Mouse (Mus musculus): Measurements from ENCODE around the gene Nutm1.

GRCm38 (mm10) chr2:112266242-112266592 is 7.1 kb upstream of the Nutm1 start, which contains the start of gene Gm21985:
- TF ChIP-seq CTCF (IDR thresholded peaks at IDR 0.05; ENCODE audit: low read depth, low read length) (no peak), EP300 (IDR thresholded peaks at IDR 0.05; ENCODE audit: insufficient read depth, low read depth, low read length) (no peak), POLR2A (IDR thresholded peaks at IDR 0.05; ENCODE audit: insufficient read depth, low read length) (no peak)
